Mouse (Mus musculus) activated CD4-positive, CD25-positive, alpha-beta regulatory T cell, adult 9 weeks (primary cell): ENCODE results near the gene Cacul1. TPM values are rescaled to one million over a fixed set of nuclear protein-coding genes. Genes with fewer than 3 reads are reported as not detected.

Source experiments
- polyA plus RNA-seq: library from polyadenylated mRNA; unstranded; fragments of 100-300 nt; shearing (Covaris generic); gene quantifications from one replicate; pipeline ENCODE4 v1.2.1, GENCODE M21; 2017

Cacul1 gene
- polyA plus RNA-seq, result 16.7 TPM

DNA sequence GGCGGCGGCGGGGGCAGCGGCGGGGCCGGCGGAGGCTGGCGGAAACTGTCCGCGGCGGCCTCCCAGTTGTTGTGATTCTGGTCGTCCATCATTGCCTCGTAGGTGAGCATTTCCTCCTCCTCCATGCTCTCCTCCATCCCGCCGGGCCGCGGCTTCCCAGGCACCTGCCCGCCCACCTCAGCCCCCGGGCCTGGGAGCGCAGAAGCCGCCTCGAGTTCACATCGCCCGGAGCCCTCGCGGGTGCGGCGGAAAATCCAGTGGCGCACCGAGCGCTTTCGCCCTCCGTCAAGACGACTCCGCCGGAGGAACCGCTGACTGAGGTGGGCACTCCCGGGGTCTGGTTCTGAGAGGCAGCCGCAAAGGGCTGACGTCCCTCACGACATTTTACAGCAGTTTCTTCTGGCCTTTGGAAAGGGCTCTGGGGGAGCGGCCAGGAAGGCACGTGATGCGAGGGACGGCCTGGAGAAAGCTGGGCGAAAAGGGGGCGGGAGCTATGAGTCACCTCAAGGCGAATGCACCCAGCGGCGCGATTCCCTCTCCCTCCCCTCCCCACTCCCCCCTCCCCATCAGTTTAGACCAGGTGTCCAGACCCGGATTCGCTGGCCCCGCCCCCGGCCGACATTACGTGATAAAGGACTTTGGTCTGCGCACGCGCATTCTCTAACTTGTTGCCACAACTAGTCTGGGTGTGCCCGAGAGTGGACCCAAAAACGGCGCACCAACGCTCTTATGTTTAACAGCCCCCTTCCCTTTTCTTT is at the start of gene Cacul1:
Cacul1 (minus strand) TSS at position 444 of the 758 bp plus-strand sequence.

Other genes starting within 250 kb of the Cacul1 start
- not detected for gene Prlhr, start 112.7 kb downstream of the Cacul1 start, polyA plus RNA-seq
- 0.53 TPM for gene Nanos1, start 175.0 kb upstream of the Cacul1 start, polyA plus RNA-seq
- gene Eif3a, start 209.6 kb upstream of the Cacul1 start, polyA plus RNA-seq, result 144 TPM
- gene Fam45a, start 230.6 kb upstream of the Cacul1 start, polyA plus RNA-seq, result 50.0 TPM